Mouse (Mus musculus) heart, adult 2 months (tissue): ENCODE data around the gene 1700029P11Rik.

Experiments used
- CTCF ChIP-seq: fragments of 200-600 bp; IDR thresholded peaks from 2 replicates; pipeline ENCODE4 v1.8.1; 2022; ENCODE audit warnings: antibody characterized with exemption, mild to moderate bottlenecking, moderate library complexity
- POLR2A ChIP-seq: fragments of 200-500 bp; IDR thresholded peaks from 2 replicates; pipeline ENCODE4 v1.6.1; 2011; ENCODE audit warnings: mild to moderate bottlenecking, low read depth, low read length, control low read depth; ENCODE audit not compliant: insufficient read depth

GRCm38 (mm10) chr15:81958906-81959305, 21.4 kb upstream of the 1700029P11Rik start:
- TF ChIP-seq CTCF (no peak), POLR2A (no peak)
